Mouse (Mus musculus) embryonic facial prominence, embryonic 12.5 days (tissue): ENCODE data around the gene Sbf1. TPM values are rescaled to one million over a fixed set of nuclear protein-coding genes. Genes with fewer than 3 reads are reported as not detected.

ENCODE experiments used
- ATAC-seq: fragments of 200-750 bp; cut with Nextera tagmentation; 2 replicates; pipeline ENCODE4 v1.8.0; 2017; ENCODE audit not compliant: insufficient number of reproducible peaks, insufficient read depth, low FRiP score, low TSS enrichment
- H3K27ac ChIP-seq: fragments of 300-500 bp; sonication (generic); 2 replicates; pipeline ENCODE4 v1.5.1; 2016; ENCODE audit warnings: mild to moderate bottlenecking
- H3K27me3 ChIP-seq: fragments of 300-500 bp; sonication (generic); 2 replicates; pipeline ENCODE4 v1.6.1; 2016; ENCODE audit warnings: mild to moderate bottlenecking, moderate library complexity
- H3K36me3 ChIP-seq: fragments of 300-500 bp; sonication (generic); 2 replicates; pipeline ENCODE4 v1.6.1; 2016; ENCODE audit warnings: mild to moderate bottlenecking
- H3K4me1 ChIP-seq: fragments of 300-500 bp; sonication (generic); 2 replicates; pipeline ENCODE4 v1.6.1; 2016
- H3K4me2 ChIP-seq: fragments of 300-500 bp; sonication (generic); replicated peaks from 2 replicates; pipeline ENCODE4 v1.6.1; 2016; ENCODE audit warnings: mild to moderate bottlenecking, moderate library complexity
- H3K4me3 ChIP-seq: fragments of 300-500 bp; sonication (generic); 2 replicates; pipeline ENCODE4 v1.5.1; 2016; ENCODE audit warnings: mild to moderate bottlenecking
- H3K9ac ChIP-seq: fragments of 300-500 bp; sonication (generic); 2 replicates; pipeline ENCODE4 v1.6.1; 2016; ENCODE audit warnings: mild to moderate bottlenecking, moderate library complexity
- H3K9me3 ChIP-seq: fragments of 300-500 bp; sonication (generic); 2 replicates; pipeline ENCODE4 v1.6.1; 2016; ENCODE audit warnings: mild to moderate bottlenecking, moderate library complexity
- WGBS: fragments of 180-500 bp; shearing (Covaris S2); methylation state at CpG from one replicate; pipeline ENCODE4 v1.1.7; 2016; 5-methylcytosine and 5-hydroxymethylcytosine counted together
- polyA plus RNA-seq: library from polyadenylated mRNA; unstranded; fragments of >200 nt; fragmentation: Nextera tagmentation; extraction: Ambion mirVana; gene quantifications from 2 replicates; pipeline ENCODE4 v1.2.1, GENCODE M21; 2016

The Sbf1 gene
- polyA plus RNA-seq, 1 experiment from 2014 or later, result 60.9 TPM

DNA sequence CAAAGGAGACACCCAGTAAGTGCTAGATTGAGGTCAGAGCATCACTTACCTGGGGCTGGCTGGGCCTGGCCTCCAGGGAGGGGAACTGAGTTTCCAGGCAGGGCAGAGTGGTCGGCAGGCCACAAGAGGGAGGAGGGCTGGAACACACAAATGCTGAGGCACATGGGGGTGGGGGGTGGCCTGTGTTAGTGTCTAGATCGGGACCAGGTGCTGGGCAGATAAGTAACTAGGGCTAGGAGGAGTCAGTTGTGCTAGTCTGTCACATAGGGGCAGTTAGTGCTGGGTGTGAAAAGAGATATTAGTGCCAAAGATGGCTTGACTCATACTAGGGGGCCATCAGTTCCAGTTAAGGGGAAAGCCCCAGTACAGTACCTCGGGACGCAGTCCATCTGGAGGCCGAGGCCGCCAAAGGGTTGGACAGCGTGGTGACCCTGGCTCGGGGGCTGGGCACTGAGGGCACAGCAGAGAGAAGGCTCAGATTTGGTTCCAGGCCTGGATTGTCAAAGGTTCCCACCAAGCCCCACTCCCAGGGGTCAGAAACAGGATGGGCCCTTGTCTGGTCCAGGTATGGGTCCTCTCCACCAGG, 19.4 kb downstream of the Sbf1 start:
- Histone ChIP-seq H3K9me3 (no peaks in the 10 kb centered on the region), H3K27me3 (no peaks in the 10 kb centered on the region), H3K4me3 (no peak overlapping the region), H3K4me2 (no peak overlapping the region), H3K27ac (no peak overlapping the region), H3K36me3 (peaks cover 90% of the 10 kb centered on the region), H3K9ac (no peak overlapping the region), H3K4me1 (no peaks in the 10 kb centered on the region)
- 88% methylated on average over 8 of the region's 8 CpGs for WGBS
- ATAC-seq, result no peak

DNA sequence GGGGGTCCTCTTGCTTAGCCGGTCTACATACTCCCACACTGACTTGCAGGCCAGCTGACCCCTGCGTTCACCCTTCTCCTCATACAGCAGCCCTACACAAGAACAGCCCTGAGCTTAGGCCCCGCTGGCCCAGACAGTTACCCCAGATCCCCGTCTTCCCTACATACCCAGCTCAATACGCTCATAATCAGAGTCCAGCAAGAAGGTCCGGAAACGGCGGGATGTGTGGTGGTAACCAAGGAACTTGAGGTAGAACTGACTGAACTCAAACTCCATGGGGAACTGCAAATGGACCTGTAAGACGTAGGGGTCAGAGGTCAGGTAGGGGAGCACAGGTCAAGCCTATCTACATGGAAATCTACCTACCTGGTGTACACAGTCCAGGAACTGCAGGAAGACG, 21.3 kb downstream of the Sbf1 start:
- no peaks in the 10 kb centered on the region for H3K9me3 ChIP-seq
- 91% methylated on average over 10 of the region's 10 CpGs for WGBS

GRCm38 (mm10) chr15:89292795-89293194, 22.3 kb downstream of the Sbf1 start:
- no peak for ATAC-seq
- Histone ChIP-seq H3K4me1 (no peaks in the 10 kb centered on the region), H3K4me2 (no peak overlapping the region), H3K9ac (no peak overlapping the region), H3K4me3 (no peak overlapping the region), H3K9me3 (no peaks in the 10 kb centered on the region), H3K36me3 (peaks cover 94% of the 10 kb centered on the region), H3K27me3 (no peaks in the 10 kb centered on the region), H3K27ac (no peak overlapping the region)
- 88% methylated on average over 2 of the region's 2 CpGs for WGBS

More for the DNA sequence above, 21.3 kb downstream of the Sbf1 start:
- H3K27me3 ChIP-seq, result no peaks in the 10 kb centered on the region
- H3K27ac ChIP-seq, result no peak overlapping the region
- no peak overlapping the region for H3K4me3 ChIP-seq
- no peaks in the 10 kb centered on the region for H3K4me1 ChIP-seq
- ATAC-seq, result no peak
- peaks cover 90% of the 10 kb centered on the region for H3K36me3 ChIP-seq
- no peak overlapping the region for H3K9ac ChIP-seq
- no peak overlapping the region for H3K4me2 ChIP-seq

- H3K36me3 ChIP-seq, result peaks cover 94% of the 10 kb centered on the region
- no peak overlapping the region for H3K4me2 ChIP-seq
- ATAC-seq, result no peak
- H3K9me3 ChIP-seq, result no peaks in the 10 kb centered on the region
- H3K27ac ChIP-seq, result no peak overlapping the region
- H3K9ac ChIP-seq, result no peak overlapping the region
- no peaks in the 10 kb centered on the region for H3K4me1 ChIP-seq
- no peak overlapping the region for H3K4me3 ChIP-seq
- no peaks in the 10 kb centered on the region for H3K27me3 ChIP-seq
- 88% methylated on average over 3 of the region's 3 CpGs for WGBS
These were observed 23.6 kb downstream of the Sbf1 start for GRCm38 (mm10) chr15:89291521-89291920.

DNA sequence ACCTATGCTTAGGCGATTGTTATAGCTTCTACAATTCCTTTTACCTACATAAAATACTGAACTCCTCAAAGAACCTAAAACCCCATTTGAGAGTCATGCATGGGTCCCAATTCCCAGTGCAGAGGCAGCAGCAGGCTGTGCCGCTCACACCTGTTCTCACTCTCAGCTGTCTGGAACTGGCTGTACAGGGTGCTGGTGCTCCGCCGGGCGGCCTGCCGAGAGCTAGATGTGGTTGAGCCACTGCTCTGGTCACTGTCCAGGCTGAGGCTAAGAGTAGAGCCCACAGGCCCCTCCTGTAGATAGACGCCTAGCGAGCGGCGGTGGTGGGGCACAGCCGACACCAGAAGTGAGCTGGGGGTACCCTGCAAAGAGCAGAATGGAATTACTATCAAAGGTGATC, 25.7 kb downstream of the Sbf1 start:
- Histone ChIP-seq H3K27me3 (no peaks in the 10 kb centered on the region), H3K36me3 (peaks cover 91% of the 10 kb centered on the region), H3K9ac (no peak overlapping the region), H3K4me1 (no peaks in the 10 kb centered on the region), H3K4me2 (no peak overlapping the region), H3K9me3 (no peaks in the 10 kb centered on the region), H3K27ac (no peak overlapping the region), H3K4me3 (no peak overlapping the region)
- ATAC-seq, result no peak
- WGBS, result 94% methylated on average over 11 of the region's 11 CpGs

GRCm38 (mm10) chr15:89288227-89288767, 26.8 kb downstream of the Sbf1 start:
- Histone ChIP-seq H3K9ac (no peak overlapping the region), H3K4me3 (no peak overlapping the region), H3K4me1 (no peaks in the 10 kb centered on the region), H3K4me2 (no peak overlapping the region), H3K27ac (no peak overlapping the region), H3K27me3 (no peaks in the 10 kb centered on the region), H3K36me3 (peaks cover 91% of the 10 kb centered on the region), H3K9me3 (no peaks in the 10 kb centered on the region)
- 90% methylated on average over 23 of the region's 23 CpGs for WGBS
- ATAC-seq, result 0 out of 2 replicates have a peak, but pooled peaks have one; percentile 16

GRCm38 (mm10) chr15:89286582-89286981, 28.5 kb downstream of the Sbf1 start:
- Histone ChIP-seq H3K4me3 (no peak overlapping the region), H3K27me3 (no peaks in the 10 kb centered on the region), H3K9me3 (no peaks in the 10 kb centered on the region), H3K36me3 (peaks cover 91% of the 10 kb centered on the region), H3K4me1 (no peaks in the 10 kb centered on the region), H3K4me2 (no peak overlapping the region), H3K9ac (no peak overlapping the region), H3K27ac (no peak overlapping the region)
- ATAC-seq, result no peak
- 87% methylated on average over 5 of the region's 5 CpGs for WGBS

DNA sequence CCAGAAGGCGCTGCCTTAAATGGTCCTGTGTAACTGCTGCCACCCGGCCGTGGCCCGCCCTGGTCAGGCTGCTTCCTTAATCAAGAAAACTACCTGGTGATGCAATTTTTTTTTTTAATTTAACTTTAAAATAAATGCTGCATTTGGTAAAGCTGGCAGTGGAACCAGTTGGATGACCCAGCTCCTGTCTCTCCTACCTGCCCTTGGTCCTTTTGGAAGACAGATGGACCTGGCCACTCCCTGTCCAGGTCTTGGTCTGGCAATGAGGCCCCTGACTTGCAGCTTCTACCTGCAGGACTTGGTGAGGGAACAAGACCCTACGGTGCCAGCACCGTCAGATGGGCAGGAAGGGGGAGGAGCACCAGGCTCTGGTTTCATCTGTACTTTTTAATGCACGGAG, 29.0 kb downstream of the Sbf1 start:
- H3K27ac ChIP-seq, result no peak overlapping the region
- 69% methylated on average over 7 of the region's 7 CpGs for WGBS
- no peak overlapping the region for H3K9ac ChIP-seq
- peaks cover 91% of the 10 kb centered on the region for H3K36me3 ChIP-seq
- no peak overlapping the region for H3K4me2 ChIP-seq
- no peaks in the 10 kb centered on the region for H3K4me1 ChIP-seq
- H3K4me3 ChIP-seq, result no peak overlapping the region
- no peaks in the 10 kb centered on the region for H3K9me3 ChIP-seq
- H3K27me3 ChIP-seq, result no peaks in the 10 kb centered on the region
- ATAC-seq, result no peak

GRCm38 (mm10) chr15:89285478-89285877, 29.6 kb downstream of the Sbf1 start:
- Histone ChIP-seq H3K9ac (no peak overlapping the region), H3K4me1 (no peaks in the 10 kb centered on the region), H3K4me2 (no peak overlapping the region), H3K9me3 (no peaks in the 10 kb centered on the region), H3K4me3 (no peak overlapping the region), H3K36me3 (peaks cover 92% of the 10 kb centered on the region), H3K27ac (no peak overlapping the region), H3K27me3 (no peaks in the 10 kb centered on the region)
- ATAC-seq, result no peak
- 97% methylated on average over 5 of the region's 5 CpGs for WGBS

DNA sequence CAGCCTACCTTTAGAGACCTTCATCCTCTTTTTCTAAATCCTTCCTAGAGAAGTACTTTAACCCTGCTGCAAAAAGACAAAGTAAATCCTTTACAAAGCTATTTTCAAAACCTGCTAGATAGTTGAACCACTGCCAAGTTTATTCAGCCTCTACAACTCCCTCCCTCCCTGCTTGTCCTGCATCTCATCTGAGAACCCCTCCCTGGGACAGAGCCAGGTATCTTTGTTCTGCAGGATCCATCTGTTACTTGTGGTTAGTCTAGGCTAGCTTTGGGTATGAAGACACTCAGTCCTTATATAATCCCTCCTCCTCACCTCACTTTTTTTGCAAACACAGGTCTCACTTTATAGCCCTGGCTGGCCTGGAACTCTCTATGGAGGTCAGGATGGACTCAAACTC, 30.1 kb downstream of the Sbf1 start:
- no peak overlapping the region for H3K4me2 ChIP-seq
- H3K4me1 ChIP-seq, result no peaks in the 10 kb centered on the region
- no peaks in the 10 kb centered on the region for H3K27me3 ChIP-seq
- no peak overlapping the region for H3K4me3 ChIP-seq
- no peaks in the 10 kb centered on the region for H3K9me3 ChIP-seq
- H3K9ac ChIP-seq, result no peak overlapping the region
- ATAC-seq, result no peak
- peaks cover 92% of the 10 kb centered on the region for H3K36me3 ChIP-seq
- no peak overlapping the region for H3K27ac ChIP-seq

- H3K27ac ChIP-seq, result no peak overlapping the region
- H3K4me1 ChIP-seq, result no peaks in the 10 kb centered on the region
- H3K27me3 ChIP-seq, result no peaks in the 10 kb centered on the region
- no peaks in the 10 kb centered on the region for H3K9me3 ChIP-seq
- H3K9ac ChIP-seq, result no peak overlapping the region
- no peak overlapping the region for H3K4me3 ChIP-seq
- WGBS, result 90% methylated on average over 2 of the region's 2 CpGs
- peaks cover 92% of the 10 kb centered on the region for H3K36me3 ChIP-seq
- no peak for ATAC-seq
- H3K4me2 ChIP-seq, result no peak overlapping the region
These were observed 31.0 kb downstream of the Sbf1 start for GRCm38 (mm10) chr15:89284094-89284493.

DNA sequence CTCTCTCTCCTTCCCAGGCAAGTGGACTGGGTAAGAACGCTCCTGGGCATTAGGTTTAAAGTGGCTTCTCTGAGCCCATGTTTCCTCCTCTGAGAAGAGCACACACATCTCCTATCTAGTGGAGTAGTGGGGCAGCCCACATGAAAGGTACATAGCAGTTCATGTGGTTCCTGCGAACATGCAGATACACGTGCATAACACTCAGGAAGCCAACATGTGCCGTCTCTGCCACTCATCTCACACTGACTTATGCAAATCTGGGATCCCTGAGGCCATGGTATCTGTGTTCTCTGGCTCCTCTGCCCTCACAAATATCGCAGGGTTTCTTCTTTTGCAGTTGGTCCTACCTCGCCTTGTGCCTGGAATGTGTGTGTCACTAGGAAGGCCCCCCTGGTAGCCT, 32.6 kb downstream of the Sbf1 start:
- WGBS, result 78% methylated on average over 6 of the region's 6 CpGs
- Histone ChIP-seq H3K4me2 (no peak overlapping the region), H3K9me3 (no peaks in the 10 kb centered on the region), H3K27ac (no peak overlapping the region), H3K9ac (no peak overlapping the region), H3K27me3 (no peaks in the 10 kb centered on the region), H3K4me3 (no peak overlapping the region), H3K4me1 (no peaks in the 10 kb centered on the region), H3K36me3 (peaks cover 92% of the 10 kb centered on the region)
- ATAC-seq, result no peak
